Mouse (Mus musculus) small intestine, adult 2 months (tissue): ENCODE measurements around the gene Pde7b. TPM values are rescaled to one million over a fixed set of nuclear protein-coding genes. Genes with fewer than 3 reads are reported as not detected.

Experiments
- H3K27ac ChIP-seq: fragments of 200-500 bp; 2 replicates; pipeline ENCODE4 v1.5.1; 2012; ENCODE audit warnings: low read depth, low read length, control low read depth, inconsistent platforms; ENCODE audit not compliant: insufficient read depth
- H3K27me3 ChIP-seq: fragments of 200-500 bp; 2 replicates; pipeline ENCODE4 v1.6.1; 2012; ENCODE audit warnings: mild to moderate bottlenecking, moderate library complexity, low read length, inconsistent platforms; ENCODE audit not compliant: control insufficient read depth, insufficient read depth
- H3K36me3 ChIP-seq: fragments of 200-500 bp; 2 replicates; pipeline ENCODE4 v1.6.1; 2012; ENCODE audit warnings: mild to moderate bottlenecking, low read length, control low read depth, inconsistent platforms; ENCODE audit not compliant: control insufficient read depth, insufficient read depth
- H3K4me1 ChIP-seq: fragments of 200-500 bp; 2 replicates; pipeline ENCODE4 v1.6.1; 2012; ENCODE audit warnings: low read length, inconsistent platforms, mixed read lengths; ENCODE audit not compliant: control insufficient read depth, insufficient read depth, insufficient read length
- H3K4me3 ChIP-seq: fragments of 200-500 bp; 2 replicates; pipeline ENCODE4 v1.5.1; 2012; ENCODE audit warnings: low read depth, mild to moderate bottlenecking, control low read depth, inconsistent platforms, low read length, moderate library complexity
- CTCF ChIP-seq: fragments of 200-500 bp; IDR thresholded peaks from 2 replicates; pipeline ENCODE4 v1.5.1; 2012; ENCODE audit warnings: low read depth, mild to moderate bottlenecking, control low read depth, inconsistent platforms, low read length, moderate library complexity, mixed read lengths; ENCODE audit not compliant: insufficient replicate concordance, insufficient read length; ENCODE audit errors: extremely low read depth
- POLR2A ChIP-seq: fragments of 200-500 bp; IDR thresholded peaks from 2 replicates; pipeline ENCODE4 v1.6.1; 2012; ENCODE audit warnings: low read depth, mild to moderate bottlenecking, control low read depth, inconsistent platforms, low read length, moderate library complexity
- WGBS: fragments of 180-500 bp; shearing (Covaris S2); methylation state at CpG from one replicate; pipeline ENCODE4 v1.1.7; 2018; 5-methylcytosine and 5-hydroxymethylcytosine counted together
- polyA plus RNA-seq: library from polyadenylated mRNA; depleted of rRNA; stranded (reverse); fragments of >200 nt; gene quantifications from 2 replicates; pipeline ENCODE4 v1.2.3, GENCODE M21; 2012

Pde7b gene
- polyA plus RNA-seq, 1 experiment = 2.7 TPM

DNA sequence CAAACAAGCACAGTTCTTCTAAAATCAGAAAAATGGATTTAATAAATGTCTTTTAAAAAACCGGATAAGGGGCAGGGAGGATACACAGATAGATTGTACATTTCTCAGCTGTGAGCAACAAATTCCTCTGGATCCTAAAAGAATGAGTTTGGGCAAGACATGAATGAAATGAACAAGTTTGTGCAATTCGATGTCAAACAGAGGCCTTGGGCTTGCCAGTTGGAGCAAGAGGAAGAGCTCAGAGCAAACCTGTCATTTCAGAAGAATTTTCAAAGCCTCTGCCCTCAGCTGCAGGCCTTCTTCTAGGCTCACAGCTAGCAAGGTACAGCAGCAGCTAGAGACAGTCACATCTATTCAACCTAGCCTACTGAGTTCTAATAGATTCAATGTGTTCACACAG is 153.4 kb downstream of the Pde7b start:
- Histone ChIP-seq H3K4me1 (peaks cover 2% of the 10 kb centered on the region; the same call in 1 of the 2 replicates), H3K4me3 (no peak overlapping the region), H3K36me3 (no peaks in the 10 kb centered on the region), H3K27me3 (no peaks in the 10 kb centered on the region), H3K27ac (no peak overlapping the region)
- no peak for TF ChIP-seq POLR2A
- no peak for TF ChIP-seq CTCF
- 79% methylated on average over 2 of the region's 2 CpGs for WGBS

DNA sequence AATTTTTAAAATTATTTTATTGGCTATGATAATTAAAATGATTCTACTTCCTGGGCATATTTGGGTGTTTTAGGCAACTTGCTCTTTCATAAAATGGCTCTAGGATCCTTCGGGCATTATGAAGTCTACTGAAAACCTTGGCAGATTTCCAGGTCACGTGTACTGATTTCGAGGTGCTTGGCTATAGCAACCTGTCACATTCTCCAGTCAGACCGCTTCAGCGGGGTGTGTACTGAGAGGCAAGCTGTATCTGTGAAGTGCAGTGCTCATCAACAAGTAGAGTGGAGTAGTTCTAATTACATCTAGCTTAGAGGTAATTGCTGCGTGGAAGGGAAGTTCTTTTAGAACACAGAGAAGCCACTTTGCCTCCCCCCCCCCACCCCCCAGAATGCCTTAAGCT is 156.2 kb downstream of the Pde7b start:
- Histone ChIP-seq H3K36me3 (no peaks in the 10 kb centered on the region), H3K27ac (no peak overlapping the region), H3K4me1 (peaks cover 2% of the 10 kb centered on the region; the same call in 1 of the 2 replicates), H3K4me3 (no peak overlapping the region), H3K27me3 (no peaks in the 10 kb centered on the region)
- 20% methylated on average over 6 of the region's 6 CpGs for WGBS
- TF ChIP-seq POLR2A (no peak), CTCF (no peak)

DNA sequence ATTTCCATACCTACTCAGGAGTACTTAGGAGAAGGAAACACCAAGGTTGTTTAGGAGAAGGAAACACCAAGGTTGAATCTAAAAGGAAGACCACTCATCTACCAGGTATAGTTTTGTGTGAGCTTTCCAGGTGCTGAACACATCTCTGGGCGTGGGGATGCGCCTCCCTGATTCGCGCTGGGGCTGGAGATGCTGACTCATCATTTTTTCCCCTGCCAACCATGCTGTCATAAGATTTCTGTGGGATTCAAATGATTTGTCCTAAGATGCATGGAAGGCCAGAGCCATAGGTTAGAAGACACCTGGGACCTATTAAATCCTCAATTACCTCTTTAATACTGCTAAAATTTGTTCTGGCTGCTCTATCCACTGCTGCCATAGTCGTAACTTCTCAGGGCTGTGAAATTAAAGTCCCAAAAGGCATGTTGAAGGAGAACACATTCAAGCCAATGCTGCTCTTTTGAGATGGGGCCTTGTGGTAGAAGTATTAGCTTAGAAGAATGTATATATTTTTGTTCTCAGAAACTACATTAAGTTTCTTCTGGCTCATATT is 157.1 kb downstream of the Pde7b start:
- no peak for TF ChIP-seq CTCF
- no peak for TF ChIP-seq POLR2A
- 96% methylated on average over 5 of the region's 5 CpGs for WGBS
- no peaks in the 10 kb centered on the region for H3K27me3 ChIP-seq

DNA sequence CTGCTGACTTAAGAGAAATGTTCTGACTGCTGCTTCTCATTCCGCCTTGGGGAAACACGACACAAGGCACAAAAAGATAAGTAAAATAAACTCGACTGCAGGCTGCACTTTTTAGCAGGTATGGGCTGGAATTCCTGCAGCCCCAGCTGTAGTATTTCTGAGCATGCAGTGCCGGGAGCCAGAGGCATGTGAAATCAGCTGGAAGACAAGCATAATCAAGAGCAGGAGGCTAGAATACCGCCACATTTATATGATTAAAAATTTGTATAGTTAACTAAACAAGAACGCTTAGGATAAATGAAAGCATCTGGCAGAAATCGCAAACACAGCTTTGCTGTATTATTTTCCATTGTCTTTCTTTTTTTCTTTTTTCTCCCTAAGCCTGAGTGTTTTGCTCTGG is 168.4 kb downstream of the Pde7b start:
- no peak overlapping the region for H3K4me3 ChIP-seq
- H3K27me3 ChIP-seq = no peaks in the 10 kb centered on the region
- no peak for TF ChIP-seq CTCF
- TF ChIP-seq POLR2A = no peak
- no peak overlapping the region for H3K27ac ChIP-seq
- H3K4me1 ChIP-seq = no peaks in the 10 kb centered on the region
- 58% methylated on average over 7 of the region's 7 CpGs for WGBS
- no peaks in the 10 kb centered on the region for H3K36me3 ChIP-seq

More for the DNA sequence above, 157.1 kb downstream of the Pde7b start:
- H3K4me3 ChIP-seq = no peak overlapping the region
- H3K4me1 ChIP-seq = peaks cover 2% of the 10 kb centered on the region; the same call in 1 of the 2 replicates
- no peak overlapping the region for H3K27ac ChIP-seq
- no peaks in the 10 kb centered on the region for H3K36me3 ChIP-seq

DNA sequence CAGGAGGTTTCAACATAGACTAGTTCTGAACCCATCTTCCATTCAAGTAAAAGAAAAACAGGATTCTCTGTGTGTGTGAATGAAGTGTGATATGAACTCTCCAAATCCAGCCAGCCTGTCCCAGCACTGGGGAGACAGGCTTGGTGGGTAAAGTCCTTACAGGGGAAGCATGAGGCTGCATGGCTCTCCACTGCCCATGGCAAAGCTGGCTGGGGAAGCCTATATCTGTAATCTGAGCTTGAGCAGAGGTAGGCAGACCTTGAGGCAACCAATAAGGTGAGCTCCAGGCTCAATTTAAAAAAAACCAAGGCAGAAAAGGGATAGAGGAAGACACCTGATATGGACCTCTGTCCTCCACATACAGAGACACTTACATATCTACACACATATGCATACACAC is 173.5 kb downstream of the Pde7b start:
- H3K27ac ChIP-seq = no peak overlapping the region
- peaks cover 10% of the 10 kb centered on the region for H3K4me1 ChIP-seq
- no peak overlapping the region for H3K4me3 ChIP-seq
- TF ChIP-seq POLR2A = no peak
- TF ChIP-seq CTCF = no peak
- no peaks in the 10 kb centered on the region for H3K27me3 ChIP-seq
- no peaks in the 10 kb centered on the region for H3K36me3 ChIP-seq

DNA sequence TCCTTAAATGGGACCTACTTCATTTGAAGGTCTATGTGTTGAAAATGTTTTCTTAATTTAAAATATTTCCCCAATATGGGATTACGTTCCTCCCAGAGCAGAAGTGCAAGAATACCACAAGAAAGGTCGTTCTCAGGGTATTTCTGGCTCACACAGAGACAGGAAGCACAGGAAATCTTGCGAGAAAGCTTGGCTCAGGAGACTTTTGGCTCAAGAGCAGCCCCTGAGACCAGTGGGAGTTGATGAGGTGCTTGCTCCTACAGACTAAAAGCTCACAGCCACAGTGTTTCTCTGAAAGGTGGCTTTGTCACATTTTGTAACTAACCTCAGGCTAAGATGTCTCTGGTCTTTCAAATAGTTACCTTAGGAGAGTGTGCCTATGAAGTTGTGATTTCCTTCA is 174.1 kb downstream of the Pde7b start:
- H3K4me1 ChIP-seq = peaks cover 10% of the 10 kb centered on the region
- H3K27me3 ChIP-seq = no peaks in the 10 kb centered on the region
- H3K27ac ChIP-seq = no peak overlapping the region
- TF ChIP-seq CTCF = no peak
- TF ChIP-seq POLR2A = no peak
- WGBS = 70% methylated on average over 3 of the region's 3 CpGs
- H3K36me3 ChIP-seq = no peaks in the 10 kb centered on the region
- no peak overlapping the region for H3K4me3 ChIP-seq

DNA sequence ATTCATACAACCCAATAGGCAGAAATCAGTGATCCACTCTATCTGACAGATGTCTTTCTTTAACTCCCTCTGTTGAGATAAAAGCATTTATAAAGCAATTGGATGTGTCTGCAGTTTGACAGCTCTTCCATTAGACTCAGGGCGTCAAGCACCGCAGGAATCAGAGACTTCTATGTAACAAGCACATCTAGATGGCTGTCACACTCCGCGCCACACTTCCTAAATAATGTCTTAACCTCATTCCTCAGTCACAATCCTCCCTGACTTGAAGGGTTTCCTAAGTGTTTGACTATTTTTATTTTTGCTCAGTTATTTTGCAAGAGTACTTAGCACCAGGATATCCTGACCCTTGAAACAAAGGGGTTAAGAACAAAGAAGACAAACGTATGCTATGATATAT is 174.7 kb downstream of the Pde7b start:
- Histone ChIP-seq H3K36me3 (no peaks in the 10 kb centered on the region), H3K4me1 (peaks cover 10% of the 10 kb centered on the region), H3K4me3 (no peak overlapping the region), H3K27me3 (no peaks in the 10 kb centered on the region), H3K27ac (no peak overlapping the region)
- WGBS = 84% methylated on average over 5 of the region's 5 CpGs
- TF ChIP-seq CTCF (no peak), POLR2A (no peak)
